Mouse (Mus musculus): Measurements from ENCODE around the gene Ckm.

Gene Ckm

DNA sequence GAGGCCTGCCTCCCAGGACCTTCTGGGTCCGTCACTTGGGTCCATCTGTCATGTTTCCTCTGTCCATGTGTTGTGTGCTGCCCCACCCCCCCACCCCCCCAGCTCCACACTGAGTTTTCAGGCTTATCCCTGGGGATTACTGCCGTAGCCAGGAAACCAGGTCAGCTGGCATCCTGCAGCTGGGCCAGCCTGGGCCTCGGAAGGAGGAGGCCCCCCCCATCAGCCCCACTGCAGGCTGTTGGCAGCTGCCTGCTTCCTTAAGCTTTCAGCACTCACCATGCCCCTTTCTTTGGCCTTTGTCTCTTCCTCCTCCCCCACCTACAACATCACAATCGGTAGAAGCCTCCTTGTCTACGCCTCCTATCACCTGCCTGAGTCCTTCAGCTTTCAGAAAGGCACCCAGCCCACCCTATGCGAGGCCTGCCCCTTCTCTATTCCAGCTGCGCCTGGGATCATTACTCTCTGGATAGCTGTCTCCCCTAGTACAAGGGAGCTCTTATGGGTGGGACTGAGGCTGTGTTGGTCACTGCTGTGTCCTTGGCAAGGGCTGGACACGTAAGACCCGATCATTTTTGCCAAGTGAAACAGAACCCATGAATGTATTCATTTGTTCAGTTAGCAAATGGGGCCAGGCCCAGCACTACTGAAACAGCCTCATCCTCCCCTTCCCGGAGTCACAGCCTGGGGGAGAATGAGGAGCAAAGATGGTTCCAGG, 15.7 kb upstream of the Ckm start:
- no peak for DNase-seq (ENCODE audit: low read depth, low spot score)

- DNase-seq (ENCODE audit: low read depth, low spot score): no peak
These were observed 10.1 kb upstream of the Ckm start for GRCm38 (mm10) chr7:19394484-19394883.

DNA sequence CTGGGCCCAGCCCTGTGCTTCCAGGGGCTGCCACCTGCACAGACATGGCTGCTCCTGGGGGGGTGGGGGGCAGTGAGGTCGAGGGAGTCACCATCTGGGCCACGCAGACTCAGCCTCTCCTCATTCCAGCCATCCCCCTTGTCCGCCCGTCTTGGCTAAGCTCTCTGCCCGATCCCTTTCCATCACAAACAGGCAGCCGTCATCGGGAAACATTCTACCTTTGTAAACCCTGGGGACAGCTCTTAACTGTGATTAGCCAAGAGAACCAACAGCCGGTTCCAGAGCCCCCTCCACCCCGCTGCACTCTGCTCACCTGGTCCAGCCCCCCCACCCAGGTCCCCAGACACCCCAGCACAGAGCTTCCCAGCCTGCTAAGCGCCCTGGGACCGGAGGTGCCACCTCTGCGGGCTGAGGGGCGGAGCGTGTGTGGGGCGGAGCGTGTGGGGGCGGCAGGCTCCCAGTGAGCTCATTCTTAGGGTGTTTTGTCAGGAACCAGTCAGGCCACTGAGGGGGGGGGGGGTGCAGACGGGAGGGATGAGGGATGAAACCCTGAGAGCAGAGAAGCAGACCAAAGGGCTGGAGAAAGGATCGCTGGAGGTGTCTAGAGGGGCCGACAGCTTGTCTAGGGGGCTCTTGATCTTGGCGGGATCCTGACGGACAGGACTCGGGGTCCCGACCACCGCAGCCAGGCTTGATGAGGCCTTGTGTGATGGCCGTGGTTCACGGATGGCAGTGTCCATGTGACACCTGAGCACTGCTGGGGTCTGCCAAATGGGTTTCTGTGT, 4.9 kb upstream of the Ckm start:
- DNase-seq (ENCODE audit: low read depth, low spot score): peak; percentile 83

DNA sequence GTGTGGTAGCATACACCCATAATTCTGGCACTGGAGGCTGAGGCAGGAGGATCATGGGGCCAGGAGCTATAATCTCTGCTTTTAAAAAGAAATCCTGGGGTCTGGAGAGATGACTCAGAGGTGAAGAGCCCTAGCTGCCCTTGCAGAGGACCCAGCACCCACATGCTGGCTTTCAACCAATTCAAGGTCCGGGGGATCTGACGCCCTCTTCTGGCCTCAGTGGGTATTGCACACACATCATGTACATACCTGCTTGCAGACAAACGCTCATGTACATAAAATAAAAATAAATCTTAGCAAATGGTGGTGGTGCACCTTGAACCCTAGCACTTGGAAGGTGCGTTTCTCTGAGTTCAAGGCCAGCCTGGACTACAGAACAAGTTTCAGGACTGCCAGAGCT, 3.6 kb upstream of the Ckm start:
- peak; percentile 31 for DNase-seq (ENCODE audit: low read depth, low spot score)

GRCm38 (mm10) chr7:19402535-19403112, 2.0 kb upstream of the Ckm start:
- no peak for DNase-seq (ENCODE audit: low read depth, low spot score)

GRCm38 (mm10) chr7:19403731-19404296, 762 bp upstream of the Ckm start, which contains the start of gene Klc3:
TSS of gene Klc3 (minus strand) at chr7:19404104.
- DNase-seq (ENCODE audit: low read depth, low spot score): peak; percentile 91

- peak; percentile 83 for DNase-seq (ENCODE audit: low read depth, low spot score)
These were observed 841 bp downstream of the Ckm start for GRCm38 (mm10) chr7:19405417-19405816.

GRCm38 (mm10) chr7:19409753-19410152, 5.2 kb downstream of the Ckm start:
- DNase-seq (ENCODE audit: low read depth, low spot score): no peak

DNA sequence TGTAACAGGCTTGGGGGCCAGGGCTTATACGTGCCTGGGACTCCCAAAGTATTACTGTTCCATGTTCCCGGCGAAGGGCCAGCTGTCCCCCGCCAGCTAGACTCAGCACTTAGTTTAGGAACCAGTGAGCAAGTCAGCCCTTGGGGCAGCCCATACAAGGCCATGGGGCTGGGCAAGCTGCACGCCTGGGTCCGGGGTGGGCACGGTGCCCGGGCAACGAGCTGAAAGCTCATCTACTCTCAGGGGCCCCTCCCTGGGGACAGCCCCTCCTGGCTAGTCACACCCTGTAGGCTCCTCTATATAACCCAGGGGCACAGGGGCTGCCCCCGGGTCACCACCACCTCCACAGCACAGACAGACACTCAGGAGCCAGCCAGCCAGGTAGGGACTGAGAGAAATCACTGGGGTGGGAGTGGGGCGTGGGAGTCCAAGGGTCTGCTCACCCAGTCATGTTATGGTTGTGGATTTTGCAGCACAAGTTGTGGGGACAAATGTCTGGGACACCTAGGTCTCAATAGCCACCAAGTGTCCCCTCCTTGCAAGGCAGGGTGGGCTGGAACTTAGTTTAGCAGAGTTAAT, 6.3 kb downstream of the Ckm start:
- no peak for DNase-seq (ENCODE audit: low read depth, low spot score)

DNA sequence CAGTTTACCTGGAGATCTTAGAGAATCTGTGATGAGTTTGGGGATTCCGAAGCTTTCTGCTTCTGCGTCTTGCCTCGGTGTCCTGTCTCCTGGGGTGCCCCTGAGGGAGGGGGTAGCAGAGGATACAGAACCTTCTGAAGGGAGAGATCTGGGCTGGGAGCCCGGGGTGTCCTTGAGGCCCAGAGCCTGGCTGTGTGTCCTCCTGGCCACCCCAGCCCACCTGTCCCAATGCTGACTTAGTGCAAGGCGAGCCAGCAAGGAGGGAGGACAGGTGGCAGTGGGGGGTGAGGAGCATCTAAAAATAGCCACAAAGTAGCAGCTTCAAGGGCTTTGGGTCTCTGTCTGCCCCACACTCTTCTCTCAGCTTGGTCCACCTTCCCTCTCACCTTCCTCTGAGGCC, 7.2 kb downstream of the Ckm start:
- DNase-seq (ENCODE audit: low read depth, low spot score): no peak

DNA sequence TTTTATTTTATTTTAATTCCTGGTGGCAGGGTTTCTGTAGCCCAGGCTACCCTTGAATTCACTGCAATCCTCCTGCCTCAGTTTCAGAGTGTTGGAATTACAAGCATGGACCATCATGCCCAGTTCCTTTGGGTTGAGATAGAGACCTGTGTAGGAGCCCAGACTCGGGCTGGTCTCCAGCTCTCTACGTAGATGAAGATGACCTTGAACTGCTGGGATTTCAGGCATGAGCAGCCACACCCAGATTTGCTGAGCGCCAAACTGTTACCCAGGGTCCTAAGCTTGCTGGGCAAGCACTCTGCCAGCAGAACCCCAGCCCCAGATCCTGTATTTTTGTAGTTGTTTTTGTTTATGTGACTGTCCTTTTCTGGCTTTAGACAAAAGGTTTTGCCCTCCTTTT, 8.9 kb downstream of the Ckm start:
- DNase-seq (ENCODE audit: low read depth, low spot score): no peak

DNA sequence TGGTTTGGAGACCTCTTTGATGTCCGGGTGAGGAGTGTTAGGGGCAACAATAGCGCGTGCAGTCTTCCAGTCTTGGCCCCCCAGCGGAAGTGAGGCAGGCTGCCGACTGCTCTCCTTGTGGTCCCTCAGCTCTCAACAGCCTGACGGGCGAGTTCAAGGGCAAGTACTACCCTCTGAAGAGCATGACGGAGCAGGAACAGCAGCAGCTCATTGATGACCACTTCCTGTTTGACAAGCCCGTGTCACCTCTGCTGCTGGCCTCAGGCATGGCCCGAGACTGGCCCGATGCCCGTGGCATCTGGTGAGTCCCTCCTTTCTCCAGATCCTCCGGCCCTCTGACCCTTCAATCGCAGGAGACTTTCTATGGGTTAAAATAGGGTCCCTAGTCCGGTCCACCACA, 12.0 kb downstream of the Ckm start:
- no peak for DNase-seq (ENCODE audit: low read depth, low spot score)

DNA sequence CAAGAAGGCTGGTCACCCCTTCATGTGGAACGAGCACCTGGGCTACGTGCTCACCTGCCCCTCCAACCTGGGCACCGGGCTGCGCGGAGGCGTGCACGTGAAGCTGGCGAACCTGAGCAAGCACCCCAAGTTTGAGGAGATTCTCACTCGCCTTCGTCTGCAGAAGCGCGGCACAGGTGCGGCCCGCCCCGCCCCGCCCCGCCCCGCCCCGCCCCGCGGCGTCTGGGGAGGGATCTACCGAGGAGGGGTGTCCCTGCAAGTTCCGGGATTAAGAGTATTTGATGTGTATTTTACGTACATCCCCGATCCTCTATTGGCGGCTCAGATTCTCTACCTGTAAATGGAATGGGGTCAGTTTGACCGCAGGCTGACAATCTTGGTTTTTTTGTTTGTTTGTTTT, 15.5 kb downstream of the Ckm start:
- DNase-seq (ENCODE audit: low read depth, low spot score): peak; percentile 62

- DNase-seq (ENCODE audit: low read depth, low spot score): peak; percentile 92
These were observed 16.5 kb downstream of the Ckm start for GRCm38 (mm10) chr7:19420821-19421636.

DNA sequence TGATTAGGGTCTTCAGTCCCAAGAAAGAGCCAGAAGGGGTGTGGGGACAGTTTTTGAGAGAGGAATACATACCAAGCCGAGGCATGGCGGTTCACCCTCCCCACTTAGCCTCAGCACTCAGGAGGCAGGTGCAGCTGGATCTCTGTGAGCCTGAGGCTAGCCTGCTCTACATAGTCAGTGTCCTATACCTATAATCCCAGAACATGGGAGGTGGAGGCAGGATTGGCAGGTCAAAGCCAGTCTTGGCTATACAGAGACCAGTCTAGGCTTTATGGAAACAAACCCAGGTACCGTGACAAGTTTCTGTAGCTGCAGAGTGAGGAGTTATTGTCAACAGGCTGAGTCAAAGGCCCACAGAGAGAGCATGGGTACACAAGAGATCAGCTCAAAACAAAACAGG, 18.5 kb downstream of the Ckm start:
- DNase-seq (ENCODE audit: low read depth, low spot score): no peak

GRCm38 (mm10) chr7:19424051-19424450, 19.5 kb downstream of the Ckm start:
- DNase-seq (ENCODE audit: low read depth, low spot score): no peak

GRCm38 (mm10) chr7:19426349-19426748, 21.8 kb downstream of the Ckm start:
- no peak for DNase-seq (ENCODE audit: low read depth, low spot score)

GRCm38 (mm10) chr7:19426888-19427287, 22.3 kb downstream of the Ckm start:
- DNase-seq (ENCODE audit: low read depth, low spot score): no peak

- DNase-seq (ENCODE audit: low read depth, low spot score): no peak
These were observed 23.5 kb downstream of the Ckm start for GRCm38 (mm10) chr7:19427999-19428650.

- no peak for DNase-seq (ENCODE audit: low read depth, low spot score)
These were observed 25.1 kb downstream of the Ckm start for GRCm38 (mm10) chr7:19429726-19430125.

DNA sequence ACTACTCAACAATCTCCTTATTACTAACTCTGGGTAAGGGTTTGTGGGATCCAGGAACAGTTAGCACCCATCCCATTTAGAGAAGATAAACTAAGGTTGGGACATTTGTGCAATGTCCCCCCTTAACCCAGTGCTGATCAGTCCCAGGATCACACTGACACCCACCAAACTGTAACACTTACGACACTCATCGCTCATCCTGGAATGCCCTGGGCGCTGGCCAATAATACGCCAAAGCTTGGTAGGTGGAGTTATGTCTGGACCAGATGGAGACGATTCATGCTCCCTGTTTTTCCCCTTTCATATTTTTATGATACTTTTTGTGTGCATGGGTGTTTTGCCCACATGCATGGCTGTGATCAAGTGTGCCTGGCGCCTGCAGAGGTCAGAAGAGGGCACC, 25.8 kb downstream of the Ckm start:
- no peak for DNase-seq (ENCODE audit: low read depth, low spot score)
